Mouse (Mus musculus): ENCODE data around the gene Haus6.

Haus6 gene

GRCm38 (mm10) chr4:86575283-86575983 is 36.4 kb downstream of the Haus6 start, which contains the start of gene Rraga:
TSS of gene Rraga (plus strand) at chr4:86575668.
- peak; percentile 94 for DNase-seq (ENCODE audit: low spot score)

- DNase-seq (ENCODE audit: low spot score) = no peak
These were observed 36.9 kb downstream of the Haus6 start for GRCm38 (mm10) chr4:86574939-86575282.

GRCm38 (mm10) chr4:86561061-86561460 is 50.8 kb downstream of the Haus6 start:
- no peak for DNase-seq (ENCODE audit: low spot score)

- no peak for DNase-seq (ENCODE audit: low spot score)
These were observed 52.8 kb downstream of the Haus6 start for GRCm38 (mm10) chr4:86559006-86559405.

- no peak for DNase-seq (ENCODE audit: low spot score)
These were observed 53.6 kb downstream of the Haus6 start, which contains the start of gene Saxo1 for GRCm38 (mm10) chr4:86558228-86558627. TSS of gene Saxo1 (minus strand) at chr4:86558328.

- DNase-seq (ENCODE audit: low spot score) = no peak
These were observed 54.5 kb downstream of the Haus6 start for GRCm38 (mm10) chr4:86557371-86557770.

- DNase-seq (ENCODE audit: low spot score) = no peak
These were observed 56.7 kb downstream of the Haus6 start for GRCm38 (mm10) chr4:86555035-86555707.

GRCm38 (mm10) chr4:86548332-86548731 is 63.5 kb downstream of the Haus6 start:
- DNase-seq (ENCODE audit: low spot score) = no peak

- no peak for DNase-seq (ENCODE audit: low spot score)
These were observed 66.2 kb downstream of the Haus6 start for GRCm38 (mm10) chr4:86545615-86546014.

GRCm38 (mm10) chr4:86543999-86544398 is 67.9 kb downstream of the Haus6 start:
- DNase-seq (ENCODE audit: low spot score) = no peak

- DNase-seq (ENCODE audit: low spot score) = no peak
These were observed 70.3 kb downstream of the Haus6 start for GRCm38 (mm10) chr4:86541573-86541972.

GRCm38 (mm10) chr4:86538936-86539335 is 72.9 kb downstream of the Haus6 start:
- no peak for DNase-seq (ENCODE audit: low spot score)

- DNase-seq (ENCODE audit: low spot score) = no peak
These were observed 73.9 kb downstream of the Haus6 start for GRCm38 (mm10) chr4:86537972-86538371.

GRCm38 (mm10) chr4:86534091-86534481 is 77.8 kb downstream of the Haus6 start:
- DNase-seq (ENCODE audit: low spot score) = no peak

GRCm38 (mm10) chr4:86533406-86534090 is 78.3 kb downstream of the Haus6 start:
- no peak for DNase-seq (ENCODE audit: low spot score)

- DNase-seq (ENCODE audit: low spot score) = no peak
These were observed 82.7 kb downstream of the Haus6 start for GRCm38 (mm10) chr4:86529161-86529560.
